Mouse (Mus musculus): ENCODE measurements around the gene Ldb2. TPM values are rescaled to one million over a fixed set of nuclear protein-coding genes. Genes with fewer than 3 reads are reported as not detected.
A peak's percentile ranks its signal among the peaks of the same experiment; 100 is the strongest.

The Ldb2 gene
- polyA plus RNA-seq (2014; fragmentation: Nextera tagmentation; extraction: Ambion mirVana): 14.4 and 17.5 TPM in 2 replicates

DNA sequence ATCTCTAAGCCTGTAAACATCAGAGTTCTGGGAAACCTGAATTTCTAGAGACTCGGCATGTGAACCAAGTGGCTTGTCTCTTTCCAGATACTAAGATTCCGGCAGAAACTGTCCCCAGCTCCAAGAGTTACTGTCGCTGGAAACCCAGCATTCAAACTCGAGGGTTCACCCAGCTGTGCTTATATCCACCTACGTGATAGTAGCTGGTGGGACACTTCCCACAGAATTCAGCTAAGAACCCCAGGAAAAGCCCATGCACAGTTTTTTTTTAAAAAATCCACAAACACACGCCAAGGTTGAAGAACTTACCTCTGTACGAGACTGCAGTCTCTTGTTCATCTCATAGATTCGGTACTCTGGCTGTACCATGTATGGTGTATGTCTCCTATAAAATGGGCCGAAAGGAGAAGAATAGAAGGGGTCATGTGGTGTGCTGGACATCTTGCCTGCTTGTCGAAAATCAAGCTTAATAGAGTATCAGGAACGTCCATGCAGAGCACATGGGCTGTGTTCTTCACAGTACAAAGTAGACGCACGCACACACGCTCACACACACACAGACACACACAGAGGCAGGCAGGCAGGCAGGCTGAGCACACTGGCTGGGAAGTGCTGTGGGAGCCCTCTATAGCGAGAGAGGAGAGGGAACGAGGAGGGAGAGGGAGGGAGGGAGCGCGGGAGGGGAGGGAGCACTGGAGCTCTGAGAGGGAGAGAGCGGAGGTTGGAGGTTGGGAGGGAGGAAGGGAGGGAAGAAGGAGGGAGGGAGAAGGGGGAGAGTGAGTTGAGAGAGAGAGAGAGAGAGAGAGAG, at the start of gene Ldb2:
Gene Ldb2 (minus strand): TSS at position 628 of the 808 bp plus-strand sequence.
- Histone ChIP-seq H3K4me3 (ENCODE audit: control insufficient read depth in 1 of 2, insufficient read depth in 1 of 2, low read depth in 1 of 2, low read length in 2 of 2) (peak within 1 kb of the TSS; percentile 46 to 52), H3K4me1 (ENCODE audit: control insufficient read depth in 2 of 2, insufficient read depth in 2 of 2, low read length in 2 of 2) (peaks cover 0 to 4% of the 10 kb centered on the region in 2 experiments; a peak in 2 of 4 replicates), H3K9me3 (ENCODE audit: control insufficient read depth, low read length) (no peaks in the 10 kb centered on the region), H3K27me3 (ENCODE audit: control insufficient read depth, insufficient read depth, low read length) (no peaks in the 10 kb centered on the region), H3K4me2 (ENCODE audit: low read length) (peak within 1 kb of the TSS; percentile 74), H3K36me3 (ENCODE audit: control insufficient read depth, insufficient read depth, low read length) (no peaks in the 10 kb centered on the region), H3K27ac (replicated peaks in 1 of 2; ENCODE audit: control insufficient read depth in 1 of 2, insufficient read depth in 1 of 2, low read depth in 2 of 2, low read length in 2 of 2) (no peak within 1 kb of the TSS; a peak in 1 of 4 replicates), H3K9ac (ENCODE audit: low read length) (peak within 1 kb of the TSS; percentile 65)
- under 1% methylated on average over 19 of the region's 19 CpGs for WGBS
- peak; percentile 75 for ATAC-seq (ENCODE audit: insufficient number of reproducible peaks, insufficient read depth, low FRiP score, low read depth)

DNA sequence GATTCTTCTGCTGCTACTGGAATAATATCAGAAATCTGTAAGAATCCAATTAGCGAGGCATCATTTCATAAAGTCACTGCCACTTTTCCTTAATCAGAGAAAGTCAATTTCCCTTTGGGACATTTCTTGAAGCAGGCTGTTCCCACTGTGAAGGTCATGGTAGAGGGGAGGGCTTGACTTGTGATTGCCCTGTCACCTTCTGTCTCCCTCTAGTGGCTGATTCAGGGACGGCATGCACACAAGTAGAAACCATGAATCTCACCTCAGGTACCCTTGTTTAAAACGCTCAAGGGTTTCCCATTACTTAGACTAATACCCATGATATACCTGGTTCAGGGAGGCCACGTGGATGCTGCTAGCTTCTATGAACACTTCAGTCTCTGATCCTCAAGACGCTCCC, 31.8 kb upstream of the Ldb2 start:
- Histone ChIP-seq H3K27ac (replicated peaks in 1 of 2; ENCODE audit: control insufficient read depth in 1 of 2, insufficient read depth in 1 of 2, low read depth in 2 of 2, low read length in 2 of 2) (no peak overlapping the region), H3K9me3 (ENCODE audit: control insufficient read depth, low read length) (no peaks in the 10 kb centered on the region), H3K4me2 (ENCODE audit: low read length) (no peak overlapping the region), H3K4me3 (ENCODE audit: control insufficient read depth in 1 of 2, insufficient read depth in 1 of 2, low read depth in 1 of 2, low read length in 2 of 2) (no peak overlapping the region), H3K4me1 (ENCODE audit: control insufficient read depth in 2 of 2, insufficient read depth in 2 of 2, low read length in 2 of 2) (no peaks in the 10 kb centered on the region), H3K9ac (ENCODE audit: low read length) (no peak overlapping the region), H3K36me3 (ENCODE audit: control insufficient read depth, insufficient read depth, low read length) (no peaks in the 10 kb centered on the region), H3K27me3 (ENCODE audit: control insufficient read depth, insufficient read depth, low read length) (no peaks in the 10 kb centered on the region)
- WGBS: 53% methylated on average over 5 of the region's 5 CpGs
- no peak for ATAC-seq (ENCODE audit: insufficient number of reproducible peaks, insufficient read depth, low FRiP score, low read depth)

DNA sequence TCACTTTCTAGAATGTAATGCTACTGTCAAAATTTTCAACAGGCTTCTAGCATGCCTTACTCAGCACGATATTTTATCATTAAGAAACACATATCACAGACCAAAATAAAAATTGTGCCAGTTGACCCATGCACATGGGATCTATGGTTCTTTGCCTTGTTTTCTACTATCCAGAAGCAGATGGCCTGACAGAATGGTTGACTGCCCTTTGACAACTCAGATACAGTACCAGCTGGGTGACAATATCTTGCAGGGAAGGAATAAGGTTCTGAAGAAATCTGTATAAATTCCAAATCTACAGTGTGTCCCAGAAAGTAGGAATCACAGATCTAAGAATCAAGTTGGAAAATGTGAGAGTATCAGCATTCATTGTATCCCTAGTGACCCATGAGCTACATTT, 16.0 kb upstream of the Ldb2 start:
- no peak overlapping the region for H3K4me2 ChIP-seq (ENCODE audit: low read length)
- H3K36me3 ChIP-seq (ENCODE audit: control insufficient read depth, insufficient read depth, low read length): no peaks in the 10 kb centered on the region
- no peaks in the 10 kb centered on the region for H3K27me3 ChIP-seq (ENCODE audit: control insufficient read depth, insufficient read depth, low read length)
- no peak for ATAC-seq (ENCODE audit: insufficient number of reproducible peaks, insufficient read depth, low FRiP score, low read depth)
- 63% methylated on average over 1 of the region's 1 CpGs for WGBS
- H3K9me3 ChIP-seq (ENCODE audit: control insufficient read depth, low read length): no peaks in the 10 kb centered on the region
- H3K4me1 ChIP-seq (ENCODE audit: control insufficient read depth in 2 of 2, insufficient read depth in 2 of 2, low read length in 2 of 2): no peaks in the 10 kb centered on the region
- H3K27ac ChIP-seq (replicated peaks in 1 of 2; ENCODE audit: control insufficient read depth in 1 of 2, insufficient read depth in 1 of 2, low read depth in 2 of 2, low read length in 2 of 2): no peak overlapping the region
- H3K9ac ChIP-seq (ENCODE audit: low read length): no peak overlapping the region
- H3K4me3 ChIP-seq (ENCODE audit: control insufficient read depth in 1 of 2, insufficient read depth in 1 of 2, low read depth in 1 of 2, low read length in 2 of 2): no peak overlapping the region

DNA sequence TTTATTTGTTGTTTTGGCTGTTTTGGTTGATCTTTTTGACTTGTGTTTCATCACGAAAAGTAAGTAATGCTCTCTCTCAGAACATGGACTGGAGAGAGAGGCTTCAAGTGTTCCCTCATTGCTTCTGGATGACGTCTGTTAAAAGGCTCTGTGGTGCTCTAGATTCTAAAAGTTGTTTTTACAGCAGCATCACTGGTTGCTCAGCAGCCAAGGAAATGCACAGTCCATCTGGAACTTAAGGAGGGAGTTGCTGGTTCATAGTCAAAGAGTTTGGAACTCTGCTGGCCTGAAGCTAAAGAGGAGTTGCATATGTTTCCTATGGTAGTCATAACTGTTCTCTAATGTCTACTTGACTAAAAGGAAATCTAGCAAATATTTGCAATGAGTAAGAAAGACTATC, 6.5 kb upstream of the Ldb2 start:
- no peaks in the 10 kb centered on the region for H3K27me3 ChIP-seq (ENCODE audit: control insufficient read depth, insufficient read depth, low read length)
- WGBS: 65% methylated on average over 2 of the region's 2 CpGs
- no peak for ATAC-seq (ENCODE audit: insufficient number of reproducible peaks, insufficient read depth, low FRiP score, low read depth)

DNA sequence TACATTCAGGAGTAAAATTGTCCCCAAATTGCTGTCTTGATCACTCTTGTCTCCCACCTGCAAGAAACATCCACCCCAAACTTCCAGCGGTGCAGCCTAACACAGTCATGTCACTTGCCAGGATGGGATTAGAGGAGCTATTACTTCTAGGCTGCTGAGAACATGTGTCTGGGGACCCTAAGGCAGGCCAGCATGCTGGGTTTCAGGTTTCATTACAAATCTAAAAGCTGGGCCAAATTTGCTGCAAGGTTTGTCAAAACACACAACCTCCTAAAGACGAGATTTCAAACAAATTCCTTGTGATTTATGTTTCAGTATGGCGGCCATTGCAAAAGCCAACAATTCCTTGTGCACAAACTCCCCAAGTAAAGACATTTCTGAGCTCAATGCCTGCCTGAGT, 1.6 kb upstream of the Ldb2 start:
- Histone ChIP-seq H3K9ac (ENCODE audit: low read length) (no peak overlapping the region), H3K4me3 (ENCODE audit: control insufficient read depth in 1 of 2, insufficient read depth in 1 of 2, low read depth in 1 of 2, low read length in 2 of 2) (no peak overlapping the region), H3K4me1 (ENCODE audit: control insufficient read depth in 2 of 2, insufficient read depth in 2 of 2, low read length in 2 of 2) (peaks cover 0 to 4% of the 10 kb centered on the region in 2 experiments; a peak in 2 of 4 replicates), H3K36me3 (ENCODE audit: control insufficient read depth, insufficient read depth, low read length) (no peaks in the 10 kb centered on the region), H3K4me2 (ENCODE audit: low read length) (no peak overlapping the region), H3K9me3 (ENCODE audit: control insufficient read depth, low read length) (no peaks in the 10 kb centered on the region), H3K27ac (replicated peaks in 1 of 2; ENCODE audit: control insufficient read depth in 1 of 2, insufficient read depth in 1 of 2, low read depth in 2 of 2, low read length in 2 of 2) (no peak overlapping the region), H3K27me3 (ENCODE audit: control insufficient read depth, insufficient read depth, low read length) (no peaks in the 10 kb centered on the region)
- WGBS: 39% methylated on average over 3 of the region's 3 CpGs
- ATAC-seq (ENCODE audit: insufficient number of reproducible peaks, insufficient read depth, low FRiP score, low read depth): no peak

More for the DNA sequence above, 6.5 kb upstream of the Ldb2 start:
- H3K27ac ChIP-seq (replicated peaks in 1 of 2; ENCODE audit: control insufficient read depth in 1 of 2, insufficient read depth in 1 of 2, low read depth in 2 of 2, low read length in 2 of 2): no peak overlapping the region
- H3K36me3 ChIP-seq (ENCODE audit: control insufficient read depth, insufficient read depth, low read length): no peaks in the 10 kb centered on the region
- no peaks in the 10 kb centered on the region for H3K9me3 ChIP-seq (ENCODE audit: control insufficient read depth, low read length)
- no peak overlapping the region for H3K4me3 ChIP-seq (ENCODE audit: control insufficient read depth in 1 of 2, insufficient read depth in 1 of 2, low read depth in 1 of 2, low read length in 2 of 2)
- no peak overlapping the region for H3K9ac ChIP-seq (ENCODE audit: low read length)
- H3K4me1 ChIP-seq (ENCODE audit: control insufficient read depth in 2 of 2, insufficient read depth in 2 of 2, low read length in 2 of 2): no peaks in the 10 kb centered on the region
- no peak overlapping the region for H3K4me2 ChIP-seq (ENCODE audit: low read length)

- Histone ChIP-seq H3K9ac (ENCODE audit: low read length) (peak overlapping the region; percentile 65; the same call in 1 of the 2 replicates), H3K4me3 (ENCODE audit: control insufficient read depth in 1 of 2, insufficient read depth in 1 of 2, low read depth in 1 of 2, low read length in 2 of 2) (peak overlapping the region; percentile 46 to 52), H3K9me3 (ENCODE audit: control insufficient read depth, low read length) (no peaks in the 10 kb centered on the region), H3K4me1 (ENCODE audit: control insufficient read depth in 2 of 2, insufficient read depth in 2 of 2, low read length in 2 of 2) (peaks cover 0 to 4% of the 10 kb centered on the region in 2 experiments; a peak in 2 of 4 replicates), H3K36me3 (ENCODE audit: control insufficient read depth, insufficient read depth, low read length) (no peaks in the 10 kb centered on the region), H3K27ac (replicated peaks in 1 of 2; ENCODE audit: control insufficient read depth in 1 of 2, insufficient read depth in 1 of 2, low read depth in 2 of 2, low read length in 2 of 2) (no peak overlapping the region), H3K4me2 (ENCODE audit: low read length) (peak overlapping the region; percentile 74), H3K27me3 (ENCODE audit: control insufficient read depth, insufficient read depth, low read length) (no peaks in the 10 kb centered on the region)
- 8% methylated on average over 2 of the region's 2 CpGs for WGBS
- 0 out of 2 replicates have a peak, but pooled peaks have one; percentile 17 for ATAC-seq (ENCODE audit: insufficient number of reproducible peaks, insufficient read depth, low FRiP score, low read depth)
Observed at GRCm38 (mm10) chr5:44799861-44800260, 381 bp upstream of the Ldb2 start.

- peak overlapping the region; percentile 74 for H3K4me2 ChIP-seq (ENCODE audit: low read length)
- H3K27ac ChIP-seq (replicated peaks in 1 of 2; ENCODE audit: control insufficient read depth in 1 of 2, insufficient read depth in 1 of 2, low read depth in 2 of 2, low read length in 2 of 2): no peak overlapping the region
- no peaks in the 10 kb centered on the region for H3K36me3 ChIP-seq (ENCODE audit: control insufficient read depth, insufficient read depth, low read length)
- peak overlapping the region; percentile 46 to 52 for H3K4me3 ChIP-seq (ENCODE audit: control insufficient read depth in 1 of 2, insufficient read depth in 1 of 2, low read depth in 1 of 2, low read length in 2 of 2)
- H3K4me1 ChIP-seq (ENCODE audit: control insufficient read depth in 2 of 2, insufficient read depth in 2 of 2, low read length in 2 of 2): peaks cover 0 to 4% of the 10 kb centered on the region in 2 experiments; a peak in 2 of 4 replicates
- H3K27me3 ChIP-seq (ENCODE audit: control insufficient read depth, insufficient read depth, low read length): no peaks in the 10 kb centered on the region
- WGBS: 10% methylated on average over 3 of the region's 3 CpGs
- H3K9me3 ChIP-seq (ENCODE audit: control insufficient read depth, low read length): no peaks in the 10 kb centered on the region
- no peak for ATAC-seq (ENCODE audit: insufficient number of reproducible peaks, insufficient read depth, low FRiP score, low read depth)
- peak overlapping the region; percentile 65 for H3K9ac ChIP-seq (ENCODE audit: low read length)
Observed at GRCm38 (mm10) chr5:44798493-44798892, 987 bp downstream of the Ldb2 start.
